Mouse (Mus musculus): Measurements from ENCODE around the gene S100a8. TPM values are rescaled to one million over a fixed set of nuclear protein-coding genes. Genes with fewer than 3 reads are reported as not detected.
A peak's percentile ranks its signal among the peaks of the same experiment; 100 is the strongest.

S100a8 gene
- polyA plus RNA-seq, 1 experiment from 2014 or later: 19.4 TPM

DNA sequence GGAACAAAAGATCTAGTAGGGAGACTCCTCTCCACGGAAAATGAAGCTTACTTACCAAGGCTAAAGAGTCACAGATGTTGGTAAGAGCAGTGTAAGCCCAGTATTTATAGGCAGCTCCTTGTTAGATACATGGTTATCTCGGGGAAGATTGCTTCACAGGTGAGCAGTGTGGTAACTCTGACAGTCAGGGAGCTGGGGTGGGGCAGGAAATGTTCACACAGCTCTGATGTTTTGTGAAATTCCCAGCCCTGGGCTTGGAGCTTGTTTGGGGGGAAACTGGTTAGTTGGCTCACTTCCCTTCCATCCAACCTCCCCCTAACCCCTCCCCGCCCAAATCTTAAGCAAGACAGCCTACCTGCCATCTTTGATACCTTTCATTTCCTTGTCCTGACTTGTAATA lies 26.8 kb downstream of the S100a8 start, which contains the start of gene S100a9:
Gene S100a9 (minus strand): TSS at position 109 of the 400 bp plus-strand sequence.
- no peak within 1 kb of the TSS for H3K27ac ChIP-seq
- WGBS: 72% methylated on average over 3 of the region's 3 CpGs
- H3K9ac ChIP-seq: no peak within 1 kb of the TSS
- no peak for ATAC-seq (ENCODE audit: low FRiP score)
- no peak within 1 kb of the TSS for H3K4me2 ChIP-seq (replicated peaks)
- H3K27me3 ChIP-seq: no peaks in the 10 kb centered on the region
- no peaks in the 10 kb centered on the region for H3K9me3 ChIP-seq (replicated peaks)
- H3K4me1 ChIP-seq: no peaks in the 10 kb centered on the region
- H3K4me3 ChIP-seq: no peak within 1 kb of the TSS
- H3K36me3 ChIP-seq: no peaks in the 10 kb centered on the region

- H3K36me3 ChIP-seq: no peaks in the 10 kb centered on the region
- H3K4me3 ChIP-seq: no peak overlapping the region
- no peaks in the 10 kb centered on the region for H3K9me3 ChIP-seq (replicated peaks)
- H3K4me2 ChIP-seq (replicated peaks): no peak overlapping the region
- H3K9ac ChIP-seq: no peak overlapping the region
- no peak overlapping the region for H3K27ac ChIP-seq
- 84% methylated on average over 2 of the region's 2 CpGs for WGBS
- H3K4me1 ChIP-seq: no peaks in the 10 kb centered on the region
- ATAC-seq (ENCODE audit: low FRiP score): no peak
- no peaks in the 10 kb centered on the region for H3K27me3 ChIP-seq
These were observed 33.5 kb downstream of the S100a8 start for GRCm38 (mm10) chr3:90702244-90702643.

DNA sequence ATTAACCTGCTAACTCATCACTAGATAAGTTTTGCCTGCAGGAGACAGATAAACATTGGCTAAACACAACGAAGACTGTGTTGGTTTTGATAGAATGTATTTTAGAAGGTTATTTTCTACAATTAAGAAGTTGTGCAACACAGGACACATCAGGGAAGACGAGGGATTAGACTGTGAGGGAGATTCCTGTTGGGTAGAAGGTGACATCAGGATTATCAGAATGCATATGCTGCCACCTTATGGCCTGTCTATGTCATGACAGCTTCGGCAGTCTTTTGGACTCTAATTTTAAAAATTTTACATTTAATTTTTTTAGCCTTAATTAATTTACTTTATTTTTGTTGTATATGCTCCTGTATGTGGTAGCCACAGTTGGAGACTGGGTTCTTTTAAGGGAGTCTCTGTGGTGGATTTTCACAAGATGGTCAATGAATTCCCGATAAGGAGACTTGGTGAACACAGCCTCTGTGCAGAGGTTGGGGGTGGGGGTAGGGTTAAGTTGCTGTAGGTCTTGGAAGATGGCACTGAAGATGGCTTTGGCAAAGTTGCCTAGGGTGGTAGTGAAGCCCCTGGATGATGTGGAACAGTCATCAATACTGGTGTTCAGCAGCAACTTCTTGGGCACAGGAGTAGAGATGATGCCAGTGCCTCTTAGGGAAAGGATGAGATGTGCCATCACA lies 39.9 kb downstream of the S100a8 start:
- Histone ChIP-seq H3K4me3 (no peak overlapping the region), H3K36me3 (no peaks in the 10 kb centered on the region), H3K9ac (no peak overlapping the region), H3K4me2 (replicated peaks) (no peak overlapping the region), H3K9me3 (replicated peaks) (no peaks in the 10 kb centered on the region), H3K27me3 (no peaks in the 10 kb centered on the region), H3K27ac (no peak overlapping the region), H3K4me1 (no peaks in the 10 kb centered on the region)
- peak; percentile 19; the same call in 1 of the 2 replicates for ATAC-seq (ENCODE audit: low FRiP score)
- WGBS: 28% methylated on average over 4 of the region's 4 CpGs

DNA sequence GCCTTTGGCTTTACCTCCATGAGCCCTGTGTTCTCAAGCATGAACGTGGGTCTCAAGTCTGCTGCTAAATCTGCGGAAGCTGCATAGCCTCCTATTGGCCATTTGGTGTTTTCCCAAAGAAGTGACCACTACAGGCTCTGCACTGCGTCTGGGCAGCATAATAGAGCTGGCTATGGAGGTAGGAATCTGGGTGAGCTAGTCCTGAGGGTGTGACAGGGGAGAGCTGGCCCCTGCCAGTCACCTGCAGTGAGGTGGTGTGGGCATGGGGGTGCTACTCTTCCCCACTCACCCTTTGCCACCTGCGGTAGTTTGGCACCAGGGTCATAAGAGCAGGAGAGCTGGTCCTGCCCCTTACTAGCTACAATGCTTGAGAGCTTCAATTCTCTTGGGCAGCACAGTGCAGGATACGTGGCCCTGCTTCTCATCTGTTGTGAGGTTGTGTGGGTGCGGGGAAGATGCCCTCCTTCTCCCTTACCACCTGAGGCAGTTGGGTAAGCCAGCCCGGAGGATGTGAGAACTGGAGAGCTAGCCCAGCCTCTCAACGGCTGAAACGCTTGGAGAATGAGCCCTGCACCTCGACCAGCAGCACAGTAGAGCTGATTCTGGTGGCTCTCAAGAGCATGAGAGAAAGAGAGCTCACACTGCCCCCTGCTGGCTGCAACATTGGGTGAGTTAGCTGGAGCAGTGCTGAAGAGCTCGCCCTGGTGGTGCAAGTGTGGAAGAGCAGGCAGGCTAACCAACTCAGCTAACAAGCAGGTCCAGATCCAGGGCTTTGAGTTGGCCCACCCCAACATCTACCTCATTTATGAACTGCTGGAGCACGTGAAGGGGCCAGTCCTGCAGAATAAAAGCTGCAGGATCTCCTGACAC lies 41.0 kb downstream of the S100a8 start:
- H3K9me3 ChIP-seq (replicated peaks): no peaks in the 10 kb centered on the region
- no peaks in the 10 kb centered on the region for H3K27me3 ChIP-seq
- no peak overlapping the region for H3K4me3 ChIP-seq
- no peaks in the 10 kb centered on the region for H3K36me3 ChIP-seq
- no peak overlapping the region for H3K27ac ChIP-seq
- no peaks in the 10 kb centered on the region for H3K4me1 ChIP-seq
- ATAC-seq (ENCODE audit: low FRiP score): peak; percentile 35; the same call in 1 of the 2 replicates
- WGBS: 49% methylated on average over 12 of the region's 12 CpGs
- no peak overlapping the region for H3K9ac ChIP-seq
- no peak overlapping the region for H3K4me2 ChIP-seq (replicated peaks)

Other genes with a start within 250 kb of the S100a8 start
- gene Ints3, start 235.4 kb upstream of the S100a8 start, polyA plus RNA-seq (2016; fragmentation: Nextera tagmentation; extraction: Ambion mirVana): 40.5 and 44.3 TPM in 2 replicates
- gene Npr1, start 203.1 kb upstream of the S100a8 start, polyA plus RNA-seq (2016; fragmentation: Nextera tagmentation; extraction: Ambion mirVana): 3.8 and 4.1 TPM in 2 replicates
- 292 and 310 TPM in 2 replicates for gene Ilf2, start 192.9 kb upstream of the S100a8 start, polyA plus RNA-seq (2016; fragmentation: Nextera tagmentation; extraction: Ambion mirVana)
- gene Snapin, start 177.9 kb upstream of the S100a8 start, polyA plus RNA-seq (2016; fragmentation: Nextera tagmentation; extraction: Ambion mirVana): 80.6 and 89.5 TPM in 2 replicates
- gene Chtop, start 159.5 kb upstream of the S100a8 start, polyA plus RNA-seq (2016; fragmentation: Nextera tagmentation; extraction: Ambion mirVana): 203 and 218 TPM in 2 replicates
- 5.8 and 13.4 TPM in 2 replicates for gene S100a1, start 154.6 kb upstream of the S100a8 start, polyA plus RNA-seq (2016; fragmentation: Nextera tagmentation; extraction: Ambion mirVana)
- 15.3 and 16.4 TPM in 2 replicates for gene S100a13, start 154.5 kb upstream of the S100a8 start, polyA plus RNA-seq (2016; fragmentation: Nextera tagmentation; extraction: Ambion mirVana)
- 0.66 TPM in 1 of 2 replicates, not detected in the other for gene S100a14, start 142.1 kb upstream of the S100a8 start, polyA plus RNA-seq (2016; fragmentation: Nextera tagmentation; extraction: Ambion mirVana)
- gene S100a16, start 131.7 kb upstream of the S100a8 start, polyA plus RNA-seq (2016; fragmentation: Nextera tagmentation; extraction: Ambion mirVana): 40.0 and 45.8 TPM in 2 replicates
- 0.59 and 0.63 TPM in 2 replicates for gene S100a3, start 108.4 kb upstream of the S100a8 start, polyA plus RNA-seq (2016; fragmentation: Nextera tagmentation; extraction: Ambion mirVana)
- not detected in 2 replicates for gene S100a2, start 78.7 kb upstream of the S100a8 start, polyA plus RNA-seq (2016; fragmentation: Nextera tagmentation; extraction: Ambion mirVana)
- not detected in 2 replicates for gene Gm42674, start 67.1 kb upstream of the S100a8 start, polyA plus RNA-seq (2016; fragmentation: Nextera tagmentation; extraction: Ambion mirVana)
- gene S100a4, start 65.2 kb upstream of the S100a8 start, polyA plus RNA-seq (2016; fragmentation: Nextera tagmentation; extraction: Ambion mirVana): 1.2 and 1.3 TPM in 2 replicates
- not detected in 2 replicates for gene S100a5, start 60.5 kb upstream of the S100a8 start, polyA plus RNA-seq (2016; fragmentation: Nextera tagmentation; extraction: Ambion mirVana)
- gene S100a6, start 56.1 kb upstream of the S100a8 start, polyA plus RNA-seq (2016; fragmentation: Nextera tagmentation; extraction: Ambion mirVana): 28.5 and 30.3 TPM in 2 replicates
- gene S100a7a, start 15.0 kb upstream of the S100a8 start, polyA plus RNA-seq (2016; fragmentation: Nextera tagmentation; extraction: Ambion mirVana): not detected in 2 replicates
- gene S100a9, start 26.7 kb downstream of the S100a8 start, polyA plus RNA-seq (2016; fragmentation: Nextera tagmentation; extraction: Ambion mirVana): 7.9 and 10.2 TPM in 2 replicates
- gene Pglyrp4, start 57.9 kb downstream of the S100a8 start, polyA plus RNA-seq (2016; fragmentation: Nextera tagmentation; extraction: Ambion mirVana): not detected in 2 replicates
- gene Gm5849, start 108.9 kb downstream of the S100a8 start, polyA plus RNA-seq (2016; fragmentation: Nextera tagmentation; extraction: Ambion mirVana): not detected in 2 replicates